Mouse (Mus musculus) embryonic fibroblast, embryonic 13.5 days (primary cell): ENCODE data around the gene Dcps.

Experiments
- CTCF ChIP-seq: IDR thresholded peaks from 2 replicates; pipeline ENCODE4 v1.5.1; 2011; ENCODE audit warnings: mild to moderate bottlenecking, control low read depth, low read length, moderate library complexity, borderline replicate concordance; ENCODE audit not compliant: insufficient read depth
- POLR2A ChIP-seq: IDR thresholded peaks from 2 replicates; pipeline ENCODE4 v1.6.1; 2011; ENCODE audit warnings: low read depth, mild to moderate bottlenecking, control low read depth, low read length, moderate library complexity

- TF ChIP-seq CTCF = no peak
- no peak for TF ChIP-seq POLR2A
Measured at GRCm38 (mm10) chr9:35097901-35098300, 78.0 kb downstream of the Dcps start.
